Mouse (Mus musculus) spleen, adult 2 months (tissue): Measurements from ENCODE around the gene Ptprb. TPM values are rescaled to one million over a fixed set of nuclear protein-coding genes. Genes with fewer than 3 reads are reported as not detected.

Source experiments
- DNase-seq, 2 experiments: peaks; one replicate each; pipeline versions ENCODE4 v3.0.0 to v3.0.0-alpha.2; 2012 to 2021; ENCODE audit warnings: low spot score in 2 of 2, low read depth in 1 of 2
- H3K27ac ChIP-seq: fragments of 200-500 bp; 2 replicates; pipeline ENCODE4 v1.5.1; 2012; ENCODE audit warnings: low read length, inconsistent platforms; ENCODE audit not compliant: insufficient read depth
- H3K27me3 ChIP-seq: fragments of 200-500 bp; 2 replicates; pipeline ENCODE4 v1.6.1; 2012; ENCODE audit warnings: mild to moderate bottlenecking, moderate library complexity, low read length, inconsistent platforms; ENCODE audit not compliant: control insufficient read depth, insufficient read depth
- H3K36me3 ChIP-seq: fragments of 200-500 bp; 2 replicates; pipeline ENCODE4 v1.6.1; 2012; ENCODE audit warnings: mild to moderate bottlenecking, low read length, inconsistent platforms; ENCODE audit not compliant: control insufficient read depth, insufficient read depth
- H3K4me1 ChIP-seq: fragments of 200-500 bp; 2 replicates; pipeline ENCODE4 v1.6.1; 2011; ENCODE audit warnings: inconsistent platforms; ENCODE audit not compliant: control insufficient read depth, insufficient read depth, insufficient read length
- H3K4me3 ChIP-seq: fragments of 200-500 bp; 2 replicates; pipeline ENCODE4 v1.5.1; 2011; ENCODE audit warnings: mild to moderate bottlenecking, inconsistent platforms; ENCODE audit not compliant: insufficient read depth, insufficient read length; ENCODE audit errors: extremely low read depth
- CTCF ChIP-seq: fragments of 200-500 bp; IDR thresholded peaks from 2 replicates; pipeline ENCODE4 v1.5.1; 2011; ENCODE audit warnings: mild to moderate bottlenecking, inconsistent platforms; ENCODE audit not compliant: insufficient read depth, insufficient read length, insufficient replicate concordance; ENCODE audit errors: extremely low read depth
- POLR2A ChIP-seq: fragments of 200-500 bp; IDR thresholded peaks from 2 replicates; pipeline ENCODE4 v1.6.1; 2011; ENCODE audit warnings: low read depth, low read length, inconsistent platforms
- WGBS: fragments of 180-500 bp; shearing (Covaris S2); methylation state at CpG from one replicate; pipeline ENCODE4 v1.1.7; 2018; 5-methylcytosine and 5-hydroxymethylcytosine counted together
- polyA plus RNA-seq: library from polyadenylated mRNA; depleted of rRNA; stranded (reverse); fragments of >200 nt; gene quantifications from 2 replicates; pipeline ENCODE4 v1.2.3, GENCODE M21; 2012

The Ptprb gene
- polyA plus RNA-seq, 1 experiment, result 5.7 TPM

DNA sequence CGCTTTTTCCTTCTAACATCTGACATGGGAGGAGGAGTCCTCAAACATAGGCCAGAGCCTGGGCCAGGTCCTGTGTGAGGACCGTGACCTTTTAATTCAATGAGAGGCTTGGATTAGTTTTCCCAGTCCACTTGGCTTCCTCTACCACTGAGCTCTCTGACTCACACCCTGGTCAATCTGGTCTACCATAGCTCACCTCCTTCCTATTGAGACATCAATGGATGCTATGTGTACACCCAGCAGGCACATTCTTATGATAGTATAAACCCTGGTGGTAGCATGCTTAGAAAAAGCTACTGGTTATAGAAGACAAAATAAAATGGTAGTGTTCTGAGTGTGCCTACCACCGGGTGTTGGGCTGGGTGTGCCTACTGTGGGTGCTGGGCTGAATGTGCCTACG, 21.1 kb downstream of the Ptprb start:
- Histone ChIP-seq H3K4me3 (no peak overlapping the region), H3K27ac (no peak overlapping the region), H3K27me3 (peaks cover 2% of the 10 kb centered on the region; the same call in 1 of the 2 replicates), H3K36me3 (no peaks in the 10 kb centered on the region), H3K4me1 (no peaks in the 10 kb centered on the region; the same call in 1 of the 2 replicates)
- no peak for DNase-seq
- TF ChIP-seq POLR2A (no peak), CTCF (no peak)
- 88% methylated on average over 4 of the region's 4 CpGs for WGBS

DNA sequence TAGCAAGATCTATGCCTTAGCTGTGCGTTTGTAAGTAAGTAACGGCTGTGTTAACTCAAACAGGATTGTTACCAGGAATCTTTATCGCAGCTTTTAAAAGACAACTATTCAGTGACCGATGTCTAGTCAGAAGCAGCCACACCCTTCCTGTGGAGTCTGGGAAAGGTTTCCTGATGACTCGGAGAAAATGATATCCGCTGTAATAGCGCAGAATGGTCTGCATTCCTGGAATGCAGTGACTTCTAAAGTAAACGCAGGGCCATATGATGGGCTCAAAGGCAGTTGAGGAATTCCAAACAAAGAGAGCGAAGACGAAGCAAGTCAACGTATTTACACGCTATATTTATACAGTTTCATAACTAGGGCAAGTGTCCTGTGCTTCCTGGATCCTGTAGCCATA, 22.5 kb downstream of the Ptprb start:
- DNase-seq, result no peak
- Histone ChIP-seq H3K36me3 (no peaks in the 10 kb centered on the region), H3K4me1 (no peaks in the 10 kb centered on the region; the same call in 1 of the 2 replicates), H3K27me3 (peaks cover 3% of the 10 kb centered on the region; the same call in 1 of the 2 replicates), H3K27ac (no peak overlapping the region), H3K4me3 (no peak overlapping the region)
- WGBS, result 88% methylated on average over 12 of the region's 12 CpGs
- no peak for TF ChIP-seq POLR2A
- TF ChIP-seq CTCF, result no peak

- 52% methylated on average over 7 of the region's 7 CpGs for WGBS
- H3K36me3 ChIP-seq, result no peaks in the 10 kb centered on the region
- H3K27ac ChIP-seq, result no peak overlapping the region
- H3K27me3 ChIP-seq, result peaks cover 3% of the 10 kb centered on the region; the same call in 1 of the 2 replicates
- TF ChIP-seq POLR2A, result no peak
- H3K4me3 ChIP-seq, result no peak overlapping the region
- DNase-seq, result no peak
- H3K4me1 ChIP-seq, result no peaks in the 10 kb centered on the region; the same call in 1 of the 2 replicates
These were observed 25.5 kb downstream of the Ptprb start for GRCm38 (mm10) chr10:116300824-116301223.

- H3K27me3 ChIP-seq, result peaks cover 3% of the 10 kb centered on the region; the same call in 1 of the 2 replicates
- peak overlapping the region; percentile 42 for H3K27ac ChIP-seq
- no peak for DNase-seq
- no peak for TF ChIP-seq POLR2A
- TF ChIP-seq CTCF, result no peak
- peak overlapping the region; percentile 17; the same call in 1 of the 2 replicates for H3K4me3 ChIP-seq
- no peaks in the 10 kb centered on the region; the same call in 1 of the 2 replicates for H3K4me1 ChIP-seq
- 4% methylated on average over 36 of the region's 36 CpGs for WGBS
- no peaks in the 10 kb centered on the region for H3K36me3 ChIP-seq
These were observed 25.9 kb downstream of the Ptprb start for GRCm38 (mm10) chr10:116301258-116301657.

DNA sequence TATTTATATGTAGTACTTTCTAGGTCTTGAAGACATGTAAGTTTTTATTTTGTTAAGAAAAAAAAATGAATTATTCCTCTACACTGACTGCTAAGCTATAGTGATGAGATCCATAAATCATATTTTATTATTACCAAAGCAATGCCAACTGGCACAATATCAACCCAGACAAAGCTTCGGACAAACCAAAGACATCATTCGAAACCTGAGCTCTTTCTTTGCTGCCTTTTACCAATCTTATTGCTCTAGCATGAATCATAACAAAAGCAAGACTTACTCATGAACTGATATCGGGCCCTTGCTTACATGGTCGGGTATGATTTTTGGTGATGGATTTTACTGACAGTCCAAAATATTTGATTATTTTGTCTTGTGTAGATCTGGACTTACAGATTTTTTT, 29.0 kb downstream of the Ptprb start:
- no peaks in the 10 kb centered on the region; the same call in 1 of the 2 replicates for H3K4me1 ChIP-seq
- H3K27ac ChIP-seq, result no peak overlapping the region
- H3K27me3 ChIP-seq, result peaks cover 3% of the 10 kb centered on the region; the same call in 1 of the 2 replicates
- 92% methylated on average over 4 of the region's 4 CpGs for WGBS
- no peaks in the 10 kb centered on the region for H3K36me3 ChIP-seq
- TF ChIP-seq CTCF, result no peak
- no peak for TF ChIP-seq POLR2A
- H3K4me3 ChIP-seq, result no peak overlapping the region
- no peak for DNase-seq

DNA sequence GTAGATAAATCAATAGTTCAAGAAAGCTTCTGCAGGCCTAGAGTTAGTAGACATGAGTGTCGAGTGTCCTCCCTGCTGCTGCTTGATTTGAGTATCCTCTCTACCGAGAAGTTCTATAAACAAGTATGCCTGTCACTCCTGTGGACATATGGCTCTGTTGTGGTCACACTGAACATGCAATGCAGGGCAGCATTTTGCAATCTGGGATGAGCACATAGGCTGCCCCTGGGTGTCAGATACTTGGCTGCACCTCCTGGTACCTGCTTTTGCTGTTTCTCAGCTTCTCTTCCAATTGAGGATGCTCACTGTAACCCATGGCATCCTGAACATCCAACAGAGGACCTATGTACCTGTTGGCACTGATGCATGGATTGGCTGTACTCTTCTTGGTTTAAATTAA, 34.1 kb downstream of the Ptprb start:
- no peak overlapping the region for H3K27ac ChIP-seq
- whole genome bisulfite sequencing, result 78% methylated on average over 2 of the region's 2 CpGs
- H3K4me1 ChIP-seq, result no peaks in the 10 kb centered on the region
- DNase-seq, result no peak
- no peak for TF ChIP-seq POLR2A
- TF ChIP-seq CTCF, result no peak
- H3K27me3 ChIP-seq, result no peaks in the 10 kb centered on the region
- H3K36me3 ChIP-seq, result no peaks in the 10 kb centered on the region
- H3K4me3 ChIP-seq, result no peak overlapping the region

DNA sequence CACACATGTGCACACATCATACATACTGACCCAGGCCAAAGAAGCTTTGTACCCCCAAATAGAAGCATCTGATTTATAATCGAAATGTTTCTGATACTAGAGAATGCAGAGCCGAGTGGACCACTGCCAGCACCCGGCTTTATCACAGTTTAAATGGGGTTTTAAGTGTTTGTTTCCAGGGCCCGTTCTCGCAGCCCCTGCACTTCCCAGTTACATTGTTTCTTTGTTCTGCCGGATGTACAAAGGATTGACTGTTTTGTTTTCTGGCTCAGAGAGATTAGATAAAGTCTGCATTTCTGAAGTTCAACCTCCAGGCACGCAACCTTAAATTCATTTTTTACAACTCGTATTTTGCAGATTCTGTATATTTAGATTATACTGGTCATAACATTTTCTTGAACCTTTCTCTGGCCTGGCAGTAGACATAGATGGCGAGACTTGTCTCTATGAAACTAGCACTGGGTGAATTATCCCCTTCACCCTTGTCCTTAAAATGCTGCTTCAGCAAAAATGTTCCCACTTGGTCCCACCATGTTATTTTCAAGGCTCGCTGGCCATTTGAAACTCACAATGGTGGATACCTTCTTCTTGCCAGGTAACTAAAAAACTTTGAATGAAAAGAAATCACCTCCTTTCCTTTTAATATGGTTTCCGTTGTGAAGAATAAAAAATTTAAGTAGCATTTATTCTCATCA, 35.3 kb downstream of the Ptprb start:
- H3K27me3 ChIP-seq, result no peaks in the 10 kb centered on the region
- DNase-seq, result no peak
- 77% methylated on average over 11 of the region's 11 CpGs for WGBS
- H3K36me3 ChIP-seq, result no peaks in the 10 kb centered on the region
- no peak overlapping the region for H3K4me3 ChIP-seq
- no peak overlapping the region for H3K27ac ChIP-seq
- no peaks in the 10 kb centered on the region for H3K4me1 ChIP-seq
- TF ChIP-seq POLR2A (no peak), CTCF (no peak)
